Mouse (Mus musculus): Measurements from ENCODE around the gene Fbxw8.

DNA sequence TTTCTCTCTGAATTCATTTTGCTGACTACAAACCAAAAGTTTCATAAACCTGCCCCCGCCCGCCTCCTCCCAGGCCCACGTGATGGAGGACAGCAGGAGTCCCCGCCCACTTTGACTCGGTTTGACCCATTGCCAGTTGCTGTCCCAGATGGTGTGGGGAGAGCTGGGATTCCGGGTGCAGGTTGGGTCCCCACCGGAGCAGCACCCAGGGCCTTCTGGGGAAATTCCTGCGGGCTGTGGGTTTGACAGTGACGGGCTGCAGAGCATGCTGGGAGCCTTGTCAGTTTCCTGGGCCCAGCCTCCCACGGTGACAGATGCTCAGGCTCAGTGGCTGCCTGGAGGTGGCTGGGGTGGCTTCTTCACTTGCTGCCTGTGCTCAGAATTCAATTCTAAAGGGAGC lies 125.8 kb downstream of the Fbxw8 start:
- TF ChIP-seq POLR2AphosphoS5 (IDR thresholded peaks at IDR 0.05; ENCODE audit: insufficient replicate concordance, low read depth, low read length) (no peak), CTCF (IDR thresholded peaks at IDR 0.05; ENCODE audit: low read depth, low read length) (no peak), GATA1 (IDR thresholded peaks at IDR 0.05; ENCODE audit: borderline replicate concordance, low read length) (no peak), TAL1 (conservative IDR thresholded peaks at IDR 0.05; ENCODE audit: low read depth, low read length) (no peak), GATA2 (IDR thresholded peaks at IDR 0.05; ENCODE audit: borderline replicate concordance, low read depth, low read length) (no peak)

Measured in G1E (cell line).